Mouse (Mus musculus): ENCODE data around the gene Paox. TPM values are rescaled to one million over a fixed set of nuclear protein-coding genes. Genes with fewer than 3 reads are reported as not detected.

The Paox gene
- polyA plus RNA-seq, 1 experiment from 2014 or later = 11.1 TPM

- no peaks in the 10 kb centered on the region for H3K27me3 ChIP-seq
These were observed 20.6 kb upstream of the Paox start for GRCm38 (mm10) chr7:140094954-140095353.

GRCm38 (mm10) chr7:140095556-140095955, 20.0 kb upstream of the Paox start:
- no peaks in the 10 kb centered on the region for H3K9me3 ChIP-seq (replicated peaks)
- no peak overlapping the region for H3K27ac ChIP-seq
- H3K4me2 ChIP-seq = no peak overlapping the region
- no peak overlapping the region for H3K4me3 ChIP-seq
- no peak overlapping the region for H3K9ac ChIP-seq
- no peaks in the 10 kb centered on the region for H3K36me3 ChIP-seq
- 29% methylated on average over 1 of the region's 1 CpGs for WGBS
- peaks cover 12% of the 10 kb centered on the region for H3K4me1 ChIP-seq (replicated peaks)
- H3K27me3 ChIP-seq = no peaks in the 10 kb centered on the region
- no peak for ATAC-seq (replicated peaks; ENCODE audit: insufficient number of reproducible peaks, insufficient read depth, low FRiP score, low read depth)

More at GRCm38 (mm10) chr7:140094954-140095353, 20.6 kb upstream of the Paox start:
- Histone ChIP-seq H3K4me2 (no peak overlapping the region), H3K9me3 (replicated peaks) (no peaks in the 10 kb centered on the region), H3K36me3 (no peaks in the 10 kb centered on the region), H3K4me3 (no peak overlapping the region), H3K9ac (no peak overlapping the region), H3K4me1 (replicated peaks) (peaks cover 12% of the 10 kb centered on the region), H3K27ac (no peak overlapping the region)
- ATAC-seq (replicated peaks; ENCODE audit: insufficient number of reproducible peaks, insufficient read depth, low FRiP score, low read depth) = 0 out of 2 replicates have a peak, but pooled peaks have one; percentile 37
- 38% methylated on average over 5 of the region's 5 CpGs for WGBS

- no peaks in the 10 kb centered on the region for H3K36me3 ChIP-seq
- no peak overlapping the region for H3K4me3 ChIP-seq
- no peaks in the 10 kb centered on the region for H3K9me3 ChIP-seq (replicated peaks)
- no peak overlapping the region for H3K27ac ChIP-seq
- H3K27me3 ChIP-seq = no peaks in the 10 kb centered on the region
- H3K4me2 ChIP-seq = no peak overlapping the region
- H3K4me1 ChIP-seq (replicated peaks) = peaks cover 17% of the 10 kb centered on the region
- no peak for ATAC-seq (replicated peaks; ENCODE audit: insufficient number of reproducible peaks, insufficient read depth, low FRiP score, low read depth)
- H3K9ac ChIP-seq = no peak overlapping the region
These were observed 19.5 kb upstream of the Paox start for GRCm38 (mm10) chr7:140096055-140096454.

GRCm38 (mm10) chr7:140098466-140098865, 17.1 kb upstream of the Paox start:
- no peak for ATAC-seq (replicated peaks; ENCODE audit: insufficient number of reproducible peaks, insufficient read depth, low FRiP score, low read depth)
- no peak overlapping the region for H3K4me2 ChIP-seq
- H3K9me3 ChIP-seq (replicated peaks) = no peaks in the 10 kb centered on the region
- no peak overlapping the region for H3K9ac ChIP-seq
- peaks cover 29% of the 10 kb centered on the region for H3K4me1 ChIP-seq (replicated peaks)
- H3K36me3 ChIP-seq = no peaks in the 10 kb centered on the region
- H3K27me3 ChIP-seq = no peaks in the 10 kb centered on the region
- H3K27ac ChIP-seq = no peak overlapping the region
- H3K4me3 ChIP-seq = no peak overlapping the region
- 60% methylated on average over 1 of the region's 1 CpGs for WGBS

GRCm38 (mm10) chr7:140101498-140101897, 14.1 kb upstream of the Paox start:
- H3K27ac ChIP-seq = peak overlapping the region; percentile 92
- H3K4me1 ChIP-seq (replicated peaks) = peaks cover 17% of the 10 kb centered on the region
- H3K4me3 ChIP-seq = peak overlapping the region; percentile 59
- peaks cover 10% of the 10 kb centered on the region for H3K36me3 ChIP-seq
- H3K27me3 ChIP-seq = no peaks in the 10 kb centered on the region
- WGBS = 69% methylated on average over 10 of the region's 10 CpGs
- no peaks in the 10 kb centered on the region for H3K9me3 ChIP-seq (replicated peaks)
- peak overlapping the region; percentile 76 for H3K4me2 ChIP-seq
- H3K9ac ChIP-seq = peak overlapping the region; percentile 69
- ATAC-seq (replicated peaks; ENCODE audit: insufficient number of reproducible peaks, insufficient read depth, low FRiP score, low read depth) = no peak; the same call in 1 of the 2 replicates

- Histone ChIP-seq H3K4me2 (peak within 1 kb of the TSS; percentile 76), H3K9me3 (replicated peaks) (no peaks in the 10 kb centered on the region), H3K4me3 (peak within 1 kb of the TSS; percentile 59), H3K27ac (peak within 1 kb of the TSS; percentile 92), H3K27me3 (no peaks in the 10 kb centered on the region), H3K36me3 (peaks cover 16% of the 10 kb centered on the region), H3K9ac (peak within 1 kb of the TSS; percentile 69), H3K4me1 (replicated peaks) (peaks cover 17% of the 10 kb centered on the region)
- WGBS = under 1% methylated on average over 30 of the region's 30 CpGs
- peak; percentile 91 for ATAC-seq (replicated peaks; ENCODE audit: insufficient number of reproducible peaks, insufficient read depth, low FRiP score, low read depth)
These were observed 13.4 kb upstream of the Paox start, which contains the start of gene Fuom for GRCm38 (mm10) chr7:140101993-140102860. Gene Fuom (minus strand): TSS chr7:140102441.

GRCm38 (mm10) chr7:140104009-140104408, 11.6 kb upstream of the Paox start:
- no peak for ATAC-seq (replicated peaks; ENCODE audit: insufficient number of reproducible peaks, insufficient read depth, low FRiP score, low read depth)
- H3K4me1 ChIP-seq (replicated peaks) = peaks cover 17% of the 10 kb centered on the region
- no peaks in the 10 kb centered on the region for H3K9me3 ChIP-seq (replicated peaks)
- peaks cover 32% of the 10 kb centered on the region for H3K36me3 ChIP-seq
- H3K4me2 ChIP-seq = no peak overlapping the region
- H3K9ac ChIP-seq = no peak overlapping the region
- no peak overlapping the region for H3K4me3 ChIP-seq
- 80% methylated on average over 4 of the region's 4 CpGs for WGBS
- no peaks in the 10 kb centered on the region for H3K27me3 ChIP-seq
- no peak overlapping the region for H3K27ac ChIP-seq

- Histone ChIP-seq H3K27ac (no peak overlapping the region), H3K4me2 (no peak overlapping the region), H3K4me3 (no peak overlapping the region), H3K9me3 (replicated peaks) (no peaks in the 10 kb centered on the region), H3K27me3 (no peaks in the 10 kb centered on the region), H3K36me3 (peaks cover 58% of the 10 kb centered on the region), H3K9ac (no peak overlapping the region), H3K4me1 (replicated peaks) (0 out of 2 replicates have a peak, but pooled peaks cover 3% of the 10 kb centered on the region)
- ATAC-seq (replicated peaks; ENCODE audit: insufficient number of reproducible peaks, insufficient read depth, low FRiP score, low read depth) = no peak
- 62% methylated on average over 3 of the region's 3 CpGs for WGBS
These were observed 3.7 kb upstream of the Paox start for GRCm38 (mm10) chr7:140111943-140112342.

- 0 out of 2 replicates have a peak, but pooled peaks cover 3% of the 10 kb centered on the region for H3K4me1 ChIP-seq (replicated peaks)
- no peaks in the 10 kb centered on the region for H3K27me3 ChIP-seq
- WGBS = 3% methylated on average over 28 of the region's 28 CpGs
- H3K9me3 ChIP-seq (replicated peaks) = no peaks in the 10 kb centered on the region
- peak within 1 kb of the TSS; percentile 90 for H3K27ac ChIP-seq
- peak within 1 kb of the TSS; percentile 71 for H3K4me2 ChIP-seq
- H3K36me3 ChIP-seq = peaks cover 14% of the 10 kb centered on the region
- H3K9ac ChIP-seq = peak within 1 kb of the TSS; percentile 78
- peak; percentile 94 for ATAC-seq (replicated peaks; ENCODE audit: insufficient number of reproducible peaks, insufficient read depth, low FRiP score, low read depth)
- H3K4me3 ChIP-seq = peak within 1 kb of the TSS; percentile 77
These were observed 893 bp downstream of the Paox start, which contains the start of gene Echs1 for GRCm38 (mm10) chr7:140116329-140117054. Gene Echs1 (minus strand): TSS chr7:140116476.

- no peak overlapping the region for H3K27ac ChIP-seq
- no peak for ATAC-seq (replicated peaks; ENCODE audit: insufficient number of reproducible peaks, insufficient read depth, low FRiP score, low read depth)
- H3K36me3 ChIP-seq = no peaks in the 10 kb centered on the region
- H3K4me3 ChIP-seq = no peak overlapping the region
- WGBS = 88% methylated on average over 2 of the region's 2 CpGs
- H3K27me3 ChIP-seq = no peaks in the 10 kb centered on the region
- H3K4me2 ChIP-seq = no peak overlapping the region
- no peak overlapping the region for H3K9ac ChIP-seq
- H3K4me1 ChIP-seq (replicated peaks) = peaks cover 4% of the 10 kb centered on the region
- no peaks in the 10 kb centered on the region for H3K9me3 ChIP-seq (replicated peaks)
These were observed 4.9 kb downstream of the Paox start for GRCm38 (mm10) chr7:140120484-140120883.

GRCm38 (mm10) chr7:140121338-140121910, 5.8 kb downstream of the Paox start:
- Histone ChIP-seq H3K27ac (no peak overlapping the region), H3K9me3 (replicated peaks) (no peaks in the 10 kb centered on the region), H3K36me3 (no peaks in the 10 kb centered on the region), H3K27me3 (no peaks in the 10 kb centered on the region), H3K4me3 (no peak overlapping the region), H3K4me2 (no peak overlapping the region), H3K4me1 (replicated peaks) (peaks cover 8% of the 10 kb centered on the region), H3K9ac (no peak overlapping the region)
- 64% methylated on average over 13 of the region's 13 CpGs for WGBS
- ATAC-seq (replicated peaks; ENCODE audit: insufficient number of reproducible peaks, insufficient read depth, low FRiP score, low read depth) = no peak

All from heart, embryonic 15.5 days (tissue).